Mouse (Mus musculus): ENCODE results near the gene Cyfip1. TPM values are rescaled to one million over a fixed set of nuclear protein-coding genes. Genes with fewer than 3 reads are reported as not detected.

Cyfip1 gene
- total RNA-seq, 1 experiment, result 59.8 TPM

- no peaks in the 10 kb centered on the region for H3K9me3 ChIP-seq (ENCODE audit: control insufficient read depth, insufficient read depth, low read depth, low read length)
- in situ Hi-C loops (cut with MboI; ENCODE audit: low sequenced_read_pairs in 2 of 2, unreplicated experiment in 2 of 2), result no loop called here
- peak within 1 kb of the TSS; percentile 82 for H3K27ac ChIP-seq (ENCODE audit: insufficient read depth, low read depth, low read length, poor library complexity, severe bottlenecking)
- H3K36me3 ChIP-seq (ENCODE audit: control insufficient read depth, insufficient read depth, low read length, poor library complexity, severe bottlenecking), result no peaks in the 10 kb centered on the region; the same call in 1 of the 2 replicates
- DNase-seq (ENCODE audit: low read depth, low spot score), result peak; percentile 87
- peaks cover 2 to 3% of the 10 kb centered on the region in 2 experiments; a peak in 2 of 4 replicates for H3K4me1 ChIP-seq (ENCODE audit: control insufficient read depth in 2 of 2, insufficient read depth in 2 of 2, low read length in 2 of 2, poor library complexity in 1 of 2)
- TF ChIP-seq CHD2 (IDR thresholded peaks at IDR 0.05; ENCODE audit: low read depth, low read length) (peak; percentile 41; the same call in 1 of the 2 replicates), ZC3H11A (IDR thresholded peaks at IDR 0.05; ENCODE audit: borderline replicate concordance, low read depth, low read length) (no peak), MAFK (IDR thresholded peaks at IDR 0.05; ENCODE audit: insufficient read depth, low read depth, low read length) (no peak), HCFC1 (IDR thresholded peaks at IDR 0.05; ENCODE audit: borderline replicate concordance, insufficient read depth, low read length) (peak; percentile 80), ZNF384 (IDR thresholded peaks at IDR 0.05; ENCODE audit: low read depth, low read length) (no peak)
- H3K9ac ChIP-seq (ENCODE audit: insufficient read depth, low read depth, low read length, poor library complexity, severe bottlenecking), result peak within 1 kb of the TSS; percentile 98
- H3K4me3 ChIP-seq (ENCODE audit: insufficient read depth in 1 of 2, low read depth in 1 of 2, low read length in 2 of 2, poor library complexity in 1 of 2, severe bottlenecking in 1 of 2), result peak within 1 kb of the TSS; percentile 94 to 99
These were observed 120.7 kb downstream of the Cyfip1 start, which contains the start of gene Nipa2 for GRCm38 (mm10) chr7:55962004-55962908. Gene Nipa2, minus strand, starts transcription at chr7:55962476.

- no peaks in the 10 kb centered on the region for H3K36me3 ChIP-seq (ENCODE audit: control insufficient read depth, insufficient read depth, low read length, poor library complexity, severe bottlenecking)
- DNase-seq (ENCODE audit: low read depth, low spot score), result no peak
- TF ChIP-seq ZC3H11A (IDR thresholded peaks at IDR 0.05; ENCODE audit: borderline replicate concordance, low read depth, low read length) (no peak), MAFK (IDR thresholded peaks at IDR 0.05; ENCODE audit: insufficient read depth, low read depth, low read length) (no peak), HCFC1 (IDR thresholded peaks at IDR 0.05; ENCODE audit: borderline replicate concordance, insufficient read depth, low read length) (no peak), ZNF384 (IDR thresholded peaks at IDR 0.05; ENCODE audit: low read depth, low read length) (no peak), CHD2 (IDR thresholded peaks at IDR 0.05; ENCODE audit: low read depth, low read length) (no peak)
- in situ Hi-C loops (cut with MboI; ENCODE audit: low sequenced_read_pairs in 2 of 2, unreplicated experiment in 2 of 2), result no loop called here
- no peak overlapping the region for H3K4me3 ChIP-seq (ENCODE audit: insufficient read depth in 1 of 2, low read depth in 1 of 2, low read length in 2 of 2, poor library complexity in 1 of 2, severe bottlenecking in 1 of 2)
- no peak overlapping the region for H3K27ac ChIP-seq (ENCODE audit: insufficient read depth, low read depth, low read length, poor library complexity, severe bottlenecking)
- H3K9me3 ChIP-seq (ENCODE audit: control insufficient read depth, insufficient read depth, low read depth, low read length), result no peaks in the 10 kb centered on the region
- no peak overlapping the region for H3K9ac ChIP-seq (ENCODE audit: insufficient read depth, low read depth, low read length, poor library complexity, severe bottlenecking)
- H3K4me1 ChIP-seq (ENCODE audit: control insufficient read depth in 2 of 2, insufficient read depth in 2 of 2, low read length in 2 of 2, poor library complexity in 1 of 2), result peaks cover 5 to 11% of the 10 kb centered on the region in 2 experiments; a peak in 2 of 4 replicates
These were observed 125.4 kb downstream of the Cyfip1 start for GRCm38 (mm10) chr7:55966866-55967460.

- in situ Hi-C loops (cut with MboI; ENCODE audit: low sequenced_read_pairs in 2 of 2, unreplicated experiment in 2 of 2), result no loop called here
- no peaks in the 10 kb centered on the region for H3K9me3 ChIP-seq (ENCODE audit: control insufficient read depth, insufficient read depth, low read depth, low read length)
- DNase-seq (ENCODE audit: low read depth, low spot score), result peak; percentile 25
- H3K4me3 ChIP-seq (ENCODE audit: insufficient read depth in 1 of 2, low read depth in 1 of 2, low read length in 2 of 2, poor library complexity in 1 of 2, severe bottlenecking in 1 of 2), result 0 out of 4 replicates have a peak overlapping the region, but pooled peaks of 1 of the 2 experiments have one; percentile 14
- H3K4me1 ChIP-seq (ENCODE audit: control insufficient read depth in 2 of 2, insufficient read depth in 2 of 2, low read length in 2 of 2, poor library complexity in 1 of 2), result peaks cover 5 to 8% of the 10 kb centered on the region in 2 experiments; a peak in 2 of 4 replicates
- no peak overlapping the region for H3K9ac ChIP-seq (ENCODE audit: insufficient read depth, low read depth, low read length, poor library complexity, severe bottlenecking)
- TF ChIP-seq ZNF384 (IDR thresholded peaks at IDR 0.05; ENCODE audit: low read depth, low read length) (no peak), CHD2 (IDR thresholded peaks at IDR 0.05; ENCODE audit: low read depth, low read length) (no peak), ZC3H11A (IDR thresholded peaks at IDR 0.05; ENCODE audit: borderline replicate concordance, low read depth, low read length) (no peak)
- H3K36me3 ChIP-seq (ENCODE audit: control insufficient read depth, insufficient read depth, low read length, poor library complexity, severe bottlenecking), result no peaks in the 10 kb centered on the region
- no peak overlapping the region; the same call in 1 of the 2 replicates for H3K27ac ChIP-seq (ENCODE audit: insufficient read depth, low read depth, low read length, poor library complexity, severe bottlenecking)
These were observed 126.8 kb downstream of the Cyfip1 start for GRCm38 (mm10) chr7:55968258-55968901.

GRCm38 (mm10) chr7:55969415-55969814 is 127.9 kb downstream of the Cyfip1 start:
- H3K36me3 ChIP-seq (ENCODE audit: control insufficient read depth, insufficient read depth, low read length, poor library complexity, severe bottlenecking), result no peaks in the 10 kb centered on the region
- H3K9ac ChIP-seq (ENCODE audit: insufficient read depth, low read depth, low read length, poor library complexity, severe bottlenecking), result no peak overlapping the region
- no peak for TF ChIP-seq CHD2 (IDR thresholded peaks at IDR 0.05; ENCODE audit: low read depth, low read length)
- TF ChIP-seq ZC3H11A (IDR thresholded peaks at IDR 0.05; ENCODE audit: borderline replicate concordance, low read depth, low read length), result no peak
- no peak for TF ChIP-seq MAFK (IDR thresholded peaks at IDR 0.05; ENCODE audit: insufficient read depth, low read depth, low read length)
- no peak for TF ChIP-seq ZNF384 (IDR thresholded peaks at IDR 0.05; ENCODE audit: low read depth, low read length)
- TF ChIP-seq HCFC1 (IDR thresholded peaks at IDR 0.05; ENCODE audit: borderline replicate concordance, insufficient read depth, low read length), result no peak
- peaks cover 5 to 8% of the 10 kb centered on the region in 2 experiments; a peak in 2 of 4 replicates for H3K4me1 ChIP-seq (ENCODE audit: control insufficient read depth in 2 of 2, insufficient read depth in 2 of 2, low read length in 2 of 2, poor library complexity in 1 of 2)
- in situ Hi-C loops (cut with MboI; ENCODE audit: low sequenced_read_pairs in 2 of 2, unreplicated experiment in 2 of 2), result no loop called here
- H3K4me3 ChIP-seq (ENCODE audit: insufficient read depth in 1 of 2, low read depth in 1 of 2, low read length in 2 of 2, poor library complexity in 1 of 2, severe bottlenecking in 1 of 2), result no peak overlapping the region
- no peak for DNase-seq (ENCODE audit: low read depth, low spot score)
- H3K9me3 ChIP-seq (ENCODE audit: control insufficient read depth, insufficient read depth, low read depth, low read length), result no peaks in the 10 kb centered on the region
- no peak overlapping the region for H3K27ac ChIP-seq (ENCODE audit: insufficient read depth, low read depth, low read length, poor library complexity, severe bottlenecking)

Measured in ES-E14 (cell line).